Mouse (Mus musculus): ENCODE results near the gene Atl1. TPM values are rescaled to one million over a fixed set of nuclear protein-coding genes. Genes with fewer than 3 reads are reported as not detected.
A peak's percentile ranks its signal among the peaks of the same experiment; 100 is the strongest.

The Atl1 gene
- polyA plus RNA-seq, 1 experiment: 0.83 TPM

- Histone ChIP-seq H3K4me1 (0 out of 2 replicates have a peak, but pooled peaks cover 4% of the 10 kb centered on the region), H3K9me3 (peaks cover 10% of the 10 kb centered on the region), H3K36me3 (replicated peaks; ENCODE audit: low read length) (no peaks in the 10 kb centered on the region), H3K4me3 (replicated peaks) (no peak overlapping the region), H3K27me3 (replicated peaks) (no peaks in the 10 kb centered on the region)
- TF ChIP-seq GATA1 (IDR thresholded peaks at IDR 0.05; ENCODE audit: borderline replicate concordance, low read length): no peak
- no peak for TF ChIP-seq FLI1 (IDR thresholded peaks at IDR 0.05; ENCODE audit: low read length)
These were observed 12.7 kb upstream of the Atl1 start for GRCm38 (mm10) chr12:69879739-69880138.

- peak overlapping the region; percentile 28 for H3K4me3 ChIP-seq (replicated peaks)
- peaks cover 8% of the 10 kb centered on the region; the same call in 1 of the 2 replicates for H3K4me1 ChIP-seq
- no peaks in the 10 kb centered on the region for H3K27me3 ChIP-seq (replicated peaks)
These were observed 11.1 kb upstream of the Atl1 start for GRCm38 (mm10) chr12:69881198-69881905.

GRCm38 (mm10) chr12:69884053-69884452 lies 8.4 kb upstream of the Atl1 start:
- Histone ChIP-seq H3K4me1 (peaks cover 6% of the 10 kb centered on the region), H3K4me3 (replicated peaks) (no peak overlapping the region), H3K27me3 (replicated peaks) (peaks cover 4% of the 10 kb centered on the region), H3K36me3 (replicated peaks; ENCODE audit: low read length) (no peaks in the 10 kb centered on the region), H3K9me3 (peaks cover 10% of the 10 kb centered on the region)
- TF ChIP-seq GATA1 (IDR thresholded peaks at IDR 0.05; ENCODE audit: borderline replicate concordance, low read length): no peak
- TF ChIP-seq FLI1 (IDR thresholded peaks at IDR 0.05; ENCODE audit: low read length): no peak

More at GRCm38 (mm10) chr12:69881198-69881905, 11.1 kb upstream of the Atl1 start:
- TF ChIP-seq GATA1 (IDR thresholded peaks at IDR 0.05; ENCODE audit: borderline replicate concordance, low read length) (no peak), FLI1 (IDR thresholded peaks at IDR 0.05; ENCODE audit: low read length) (no peak)
- Histone ChIP-seq H3K9me3 (peaks cover 10% of the 10 kb centered on the region), H3K36me3 (replicated peaks; ENCODE audit: low read length) (no peaks in the 10 kb centered on the region)

GRCm38 (mm10) chr12:69885170-69885923 lies 7.1 kb upstream of the Atl1 start:
- H3K4me1 ChIP-seq: peaks cover 13% of the 10 kb centered on the region
- no peaks in the 10 kb centered on the region for H3K36me3 ChIP-seq (replicated peaks; ENCODE audit: low read length)
- peaks cover 5% of the 10 kb centered on the region for H3K27me3 ChIP-seq (replicated peaks)
- H3K9me3 ChIP-seq: peaks cover 10% of the 10 kb centered on the region
- no peak overlapping the region for H3K4me3 ChIP-seq (replicated peaks)
- no peak for TF ChIP-seq FLI1 (IDR thresholded peaks at IDR 0.05; ENCODE audit: low read length)
- no peak for TF ChIP-seq GATA1 (IDR thresholded peaks at IDR 0.05; ENCODE audit: borderline replicate concordance, low read length)

DNA sequence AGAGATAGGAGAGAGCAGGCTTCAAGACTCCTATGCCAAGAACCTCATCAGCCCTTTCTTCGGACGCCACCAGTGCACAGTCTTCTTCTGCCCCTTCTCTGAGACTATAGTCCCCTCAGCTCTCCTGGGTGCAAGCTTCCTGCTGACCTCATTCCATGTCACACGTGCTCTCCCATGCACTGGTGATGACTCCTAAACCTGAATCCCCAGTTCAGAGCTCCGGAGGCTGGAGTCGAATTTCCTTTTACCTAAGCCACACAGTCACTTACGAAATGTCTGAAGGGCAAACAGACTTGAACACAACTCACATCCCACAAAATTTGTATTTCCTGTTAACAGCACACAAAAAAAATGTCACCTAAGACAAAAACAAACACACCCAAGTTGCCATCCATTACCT lies 4.6 kb upstream of the Atl1 start:
- no peak for TF ChIP-seq FLI1 (IDR thresholded peaks at IDR 0.05; ENCODE audit: low read length)
- TF ChIP-seq GATA1 (IDR thresholded peaks at IDR 0.05; ENCODE audit: borderline replicate concordance, low read length): no peak
- Histone ChIP-seq H3K4me3 (replicated peaks) (no peak overlapping the region), H3K36me3 (replicated peaks; ENCODE audit: low read length) (no peaks in the 10 kb centered on the region), H3K9me3 (no peaks in the 10 kb centered on the region), H3K4me1 (peaks cover 26% of the 10 kb centered on the region), H3K27me3 (replicated peaks) (peaks cover 16% of the 10 kb centered on the region)

DNA sequence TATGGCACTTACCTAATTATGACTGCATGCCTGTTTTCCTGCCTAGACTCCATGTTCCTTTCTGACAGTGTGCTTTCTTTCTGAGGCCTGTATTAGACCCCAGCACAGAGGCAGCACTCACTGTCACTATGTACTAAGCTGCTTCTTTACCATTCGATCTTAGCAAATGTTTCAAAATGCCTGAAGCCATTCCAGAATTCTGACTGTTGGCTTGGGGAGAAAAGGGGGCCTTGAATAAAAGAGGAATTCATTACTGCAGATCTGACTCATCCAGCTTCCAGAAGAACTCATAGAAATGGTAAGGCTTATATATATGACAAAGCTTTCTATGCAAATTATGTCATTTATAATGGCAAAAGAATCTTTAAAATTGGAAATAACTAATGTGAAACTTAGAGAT lies 4.1 kb upstream of the Atl1 start:
- H3K36me3 ChIP-seq (replicated peaks; ENCODE audit: low read length): no peaks in the 10 kb centered on the region
- TF ChIP-seq FLI1 (IDR thresholded peaks at IDR 0.05; ENCODE audit: low read length): no peak
- TF ChIP-seq GATA1 (IDR thresholded peaks at IDR 0.05; ENCODE audit: borderline replicate concordance, low read length): no peak
- peaks cover 29% of the 10 kb centered on the region for H3K4me1 ChIP-seq

GRCm38 (mm10) chr12:69890051-69890450 lies 2.4 kb upstream of the Atl1 start:
- peak overlapping the region; percentile 3 for H3K4me3 ChIP-seq (replicated peaks)
- peaks cover 27% of the 10 kb centered on the region for H3K27me3 ChIP-seq (replicated peaks)
- no peaks in the 10 kb centered on the region for H3K36me3 ChIP-seq (replicated peaks; ENCODE audit: low read length)
- peaks cover 32% of the 10 kb centered on the region for H3K4me1 ChIP-seq
- TF ChIP-seq FLI1 (IDR thresholded peaks at IDR 0.05; ENCODE audit: low read length): no peak
- TF ChIP-seq GATA1 (IDR thresholded peaks at IDR 0.05; ENCODE audit: borderline replicate concordance, low read length): no peak
- H3K9me3 ChIP-seq: no peaks in the 10 kb centered on the region

More for the DNA sequence above, 4.1 kb upstream of the Atl1 start:
- Histone ChIP-seq H3K9me3 (no peaks in the 10 kb centered on the region), H3K4me3 (replicated peaks) (no peak overlapping the region), H3K27me3 (replicated peaks) (peaks cover 20% of the 10 kb centered on the region)

DNA sequence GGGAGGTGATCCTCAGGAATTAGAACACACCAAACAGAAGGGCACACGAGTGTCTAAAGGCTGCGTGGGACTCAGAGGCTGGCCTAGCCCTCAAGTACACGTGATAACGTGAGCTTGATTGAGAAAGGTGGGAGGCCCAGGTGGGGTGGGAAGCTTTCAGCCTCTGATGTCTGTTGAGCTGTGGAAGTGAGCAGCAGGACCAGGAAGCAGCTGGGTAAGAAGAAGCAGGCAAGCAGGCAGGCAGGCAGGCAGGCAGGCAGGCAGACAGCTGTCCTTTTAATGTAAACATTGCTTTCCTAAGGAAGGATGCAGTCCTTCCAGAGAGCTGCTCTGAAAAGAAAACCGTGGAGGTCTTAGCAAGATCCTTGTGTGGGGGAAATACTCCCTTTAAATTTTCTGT lies 1.9 kb upstream of the Atl1 start:
- Histone ChIP-seq H3K27me3 (replicated peaks) (peaks cover 27% of the 10 kb centered on the region), H3K9me3 (no peaks in the 10 kb centered on the region), H3K4me3 (replicated peaks) (peak overlapping the region; percentile 3), H3K4me1 (peaks cover 28% of the 10 kb centered on the region), H3K36me3 (replicated peaks; ENCODE audit: low read length) (no peaks in the 10 kb centered on the region)
- TF ChIP-seq GATA1 (IDR thresholded peaks at IDR 0.05; ENCODE audit: borderline replicate concordance, low read length) (no peak), FLI1 (IDR thresholded peaks at IDR 0.05; ENCODE audit: low read length) (no peak)

GRCm38 (mm10) chr12:69891721-69892120 lies 693 bp upstream of the Atl1 start:
- peaks cover 27% of the 10 kb centered on the region for H3K27me3 ChIP-seq (replicated peaks)

GRCm38 (mm10) chr12:69893927-69894326 lies 1.5 kb downstream of the Atl1 start:
- Histone ChIP-seq H3K9me3 (peaks cover 7% of the 10 kb centered on the region; the same call in 1 of the 2 replicates), H3K27me3 (replicated peaks) (peaks cover 29% of the 10 kb centered on the region), H3K36me3 (replicated peaks; ENCODE audit: low read length) (no peaks in the 10 kb centered on the region), H3K4me1 (peaks cover 25% of the 10 kb centered on the region), H3K4me3 (replicated peaks) (no peak overlapping the region)
- TF ChIP-seq GATA1 (IDR thresholded peaks at IDR 0.05; ENCODE audit: borderline replicate concordance, low read length): no peak
- no peak for TF ChIP-seq FLI1 (IDR thresholded peaks at IDR 0.05; ENCODE audit: low read length)

More at GRCm38 (mm10) chr12:69891721-69892120, 693 bp upstream of the Atl1 start:
- Histone ChIP-seq H3K4me1 (peaks cover 28% of the 10 kb centered on the region), H3K4me3 (replicated peaks) (peak overlapping the region; percentile 95), H3K36me3 (replicated peaks; ENCODE audit: low read length) (no peaks in the 10 kb centered on the region), H3K9me3 (peaks cover under 1% of the 10 kb centered on the region; the same call in 1 of the 2 replicates)
- no peak for TF ChIP-seq GATA1 (IDR thresholded peaks at IDR 0.05; ENCODE audit: borderline replicate concordance, low read length)
- no peak for TF ChIP-seq FLI1 (IDR thresholded peaks at IDR 0.05; ENCODE audit: low read length)
